Mouse (Mus musculus): Measurements from ENCODE around the gene Agbl4.

Gene Agbl4

DNA sequence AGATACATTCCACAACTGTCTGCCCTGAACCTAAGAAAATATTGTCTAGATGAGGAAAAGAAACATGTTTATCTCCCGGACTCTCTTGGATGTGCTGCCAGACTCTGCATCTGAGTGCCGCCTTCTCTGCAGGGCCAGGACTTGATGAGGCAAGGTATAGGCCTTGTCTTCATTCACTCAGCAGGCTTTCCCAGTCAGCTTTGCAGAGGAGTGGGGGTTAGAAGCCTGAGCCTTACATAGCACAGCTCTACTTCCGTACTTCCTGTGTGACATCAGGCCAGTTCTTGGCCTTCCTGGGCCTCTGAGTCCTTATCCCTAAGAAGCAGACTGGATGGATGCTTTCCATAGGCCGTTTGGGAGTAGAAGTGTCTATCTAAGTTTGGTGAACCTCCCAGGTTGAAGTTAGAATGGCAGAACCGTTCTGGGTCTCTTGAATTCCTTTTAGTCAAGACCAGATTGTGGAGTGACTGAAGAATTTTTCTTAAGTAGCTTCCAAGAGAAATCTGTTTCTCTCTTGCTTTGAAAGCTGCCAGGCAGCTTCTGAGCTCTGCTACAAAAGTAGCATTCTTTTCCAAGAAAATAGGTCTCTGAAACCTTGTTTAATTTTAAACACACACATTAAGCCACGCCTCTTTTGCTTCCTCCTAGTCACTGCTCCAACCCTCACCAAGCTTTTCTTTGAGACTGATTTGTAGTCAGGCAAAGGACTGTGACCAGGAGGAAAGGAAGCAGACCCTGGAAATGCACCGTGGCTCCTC, 1052.2 kb downstream of the Agbl4 start:
- no peak for DNase-seq (ENCODE audit: low spot score)

DNA sequence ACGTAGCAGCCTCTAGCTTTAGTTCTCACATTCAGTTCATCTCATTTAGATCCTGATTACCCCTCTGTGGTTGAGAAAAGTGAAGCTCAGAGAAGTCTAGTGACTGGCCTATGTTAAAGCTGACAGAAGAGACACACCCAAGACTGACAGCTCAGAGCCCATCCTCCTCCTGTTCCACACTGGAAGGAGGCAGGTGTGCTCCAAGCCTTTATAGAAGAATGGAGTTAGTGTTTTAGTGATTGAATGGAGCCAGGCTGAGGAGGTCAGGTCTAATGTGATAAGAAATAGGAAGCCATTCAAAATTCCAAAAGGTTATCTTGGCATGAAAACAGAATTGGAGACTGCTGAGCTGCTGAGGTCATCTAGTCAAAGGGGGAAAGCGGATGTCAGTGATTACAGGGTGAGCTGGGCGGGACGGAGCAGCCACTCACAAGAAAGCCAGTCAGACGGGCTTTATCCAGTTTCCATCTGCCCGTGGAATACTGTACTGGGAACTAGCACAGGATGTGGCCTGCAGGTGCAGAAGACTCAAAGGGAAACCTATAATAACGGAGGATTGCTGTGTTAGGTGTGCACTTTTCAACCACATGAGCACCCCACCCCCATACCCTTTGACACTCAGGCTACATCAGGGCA, 1053.9 kb downstream of the Agbl4 start:
- no peak for DNase-seq (ENCODE audit: low spot score)

DNA sequence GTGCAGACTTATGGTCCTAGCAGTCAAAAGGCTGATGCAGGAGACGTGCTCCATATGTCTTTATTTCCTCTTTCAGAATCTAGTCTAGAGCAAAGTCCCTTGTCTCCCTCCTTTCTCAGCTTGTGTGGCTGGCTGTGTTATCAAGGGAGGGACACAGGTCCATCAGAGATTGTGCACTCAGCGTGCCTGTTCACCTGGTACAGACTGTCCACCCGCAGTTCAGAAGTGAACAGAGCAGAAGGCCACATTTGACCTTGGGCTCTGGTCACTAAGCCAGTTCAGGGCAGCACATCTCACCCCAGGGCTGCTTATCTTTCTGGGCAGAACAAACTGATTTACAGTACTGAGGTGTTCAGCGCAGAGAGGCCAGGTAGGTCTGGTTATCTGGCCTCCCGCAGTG, 1054.7 kb downstream of the Agbl4 start:
- DNase-seq (ENCODE audit: low spot score) = no peak

DNA sequence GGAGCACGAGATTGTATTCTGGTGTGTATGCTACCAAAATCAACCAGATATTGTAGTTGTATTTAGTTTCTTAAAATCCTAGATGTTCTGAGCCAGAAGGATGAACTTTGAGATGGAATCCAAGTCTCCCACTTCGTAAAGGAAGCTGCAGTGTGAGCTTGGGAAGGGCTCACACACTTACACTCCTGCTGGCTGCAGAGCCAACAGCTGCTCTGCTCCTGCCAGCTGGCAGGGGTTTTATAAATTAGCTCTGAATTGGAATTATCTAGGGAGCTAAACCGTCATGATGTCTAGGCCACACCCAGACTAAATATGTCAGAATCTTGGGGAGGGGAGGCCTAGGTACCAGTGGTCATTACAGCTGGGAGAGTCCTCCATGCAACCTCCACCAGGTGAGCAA, 1055.8 kb downstream of the Agbl4 start:
- DNase-seq (ENCODE audit: low spot score) = no peak

DNA sequence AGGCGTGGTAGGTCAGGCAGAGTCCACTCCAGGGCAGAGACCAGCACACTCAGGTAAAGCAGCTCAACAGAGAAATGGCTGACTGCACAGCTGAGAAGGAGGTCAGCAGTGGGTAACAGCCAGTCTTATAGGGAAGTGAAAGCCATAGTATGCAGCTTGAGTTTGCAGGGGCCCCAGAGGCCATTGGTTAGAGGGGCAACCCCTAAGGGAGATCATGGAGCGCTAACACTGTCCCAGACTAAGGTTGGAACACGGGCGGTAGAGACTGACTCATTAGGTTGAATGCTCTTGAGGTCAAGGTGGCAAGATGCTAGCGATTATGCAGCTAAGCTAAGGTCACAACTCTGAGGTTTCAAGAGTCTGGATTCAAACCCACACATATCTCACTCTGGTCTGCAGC, 1058.2 kb downstream of the Agbl4 start:
- DNase-seq (ENCODE audit: low spot score) = no peak

DNA sequence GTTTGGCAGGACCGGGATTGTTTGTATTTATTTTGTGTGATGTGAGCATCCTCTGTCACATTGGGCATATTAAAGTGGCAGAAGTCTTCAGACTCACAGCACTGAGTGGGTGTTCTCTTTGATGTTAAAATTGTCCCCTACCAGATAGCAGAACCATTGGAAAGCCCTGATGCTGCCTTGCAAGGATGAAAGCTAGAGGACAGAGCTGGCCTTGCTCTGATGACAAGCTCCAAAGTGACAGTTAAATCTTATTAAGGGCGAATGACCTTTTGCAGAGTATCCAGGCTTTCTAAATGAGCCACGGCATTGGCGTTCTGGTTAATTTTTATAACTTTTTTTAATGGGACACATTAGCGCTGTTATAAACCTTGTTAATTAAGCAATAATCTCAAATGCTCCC, 1060.1 kb downstream of the Agbl4 start:
- DNase-seq (ENCODE audit: low spot score) = no peak

DNA sequence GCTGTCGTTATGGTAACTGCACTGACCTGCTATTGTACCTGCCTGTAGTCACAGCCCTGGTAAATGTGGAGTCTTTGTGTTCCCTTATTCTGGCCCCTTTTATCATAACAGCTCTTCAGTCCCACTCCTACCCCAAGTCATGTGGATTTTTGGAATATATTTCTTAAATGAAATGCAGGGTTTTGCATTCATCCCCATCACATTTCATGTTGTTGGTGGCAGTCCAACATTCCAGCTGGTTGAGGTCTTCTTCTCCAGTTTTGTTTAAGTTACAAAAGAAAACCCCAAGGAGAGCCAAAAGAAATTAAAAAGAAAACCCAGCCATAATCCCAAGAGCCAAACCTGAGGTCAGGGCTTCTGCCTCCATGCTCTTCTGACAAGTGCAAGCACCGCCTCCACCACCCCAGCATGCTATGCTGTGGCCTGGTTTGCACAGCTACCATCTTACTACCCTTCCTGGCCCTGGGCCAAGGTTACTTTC, 1069.9 kb downstream of the Agbl4 start:
- no peak for DNase-seq (ENCODE audit: low spot score)

DNA sequence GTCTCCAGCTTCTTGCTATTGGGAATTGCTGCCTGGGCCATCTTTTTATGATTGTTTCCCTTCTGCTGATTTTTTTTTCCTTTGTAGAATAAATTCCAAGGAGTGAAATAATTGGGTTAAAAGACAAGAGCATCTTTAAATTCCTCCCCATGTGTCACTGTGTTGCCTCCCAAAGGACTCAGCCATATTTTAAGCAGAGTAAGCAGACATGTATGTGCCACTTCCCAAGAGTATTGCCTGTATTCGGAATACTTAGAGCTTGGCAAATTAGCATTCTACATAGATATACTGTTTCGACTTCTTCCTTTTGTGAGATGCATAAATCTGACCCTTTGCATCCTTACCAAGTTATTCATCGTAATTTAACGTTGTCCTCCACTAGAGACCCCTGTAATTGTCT, 1070.3 kb downstream of the Agbl4 start:
- DNase-seq (ENCODE audit: low spot score) = no peak

DNA sequence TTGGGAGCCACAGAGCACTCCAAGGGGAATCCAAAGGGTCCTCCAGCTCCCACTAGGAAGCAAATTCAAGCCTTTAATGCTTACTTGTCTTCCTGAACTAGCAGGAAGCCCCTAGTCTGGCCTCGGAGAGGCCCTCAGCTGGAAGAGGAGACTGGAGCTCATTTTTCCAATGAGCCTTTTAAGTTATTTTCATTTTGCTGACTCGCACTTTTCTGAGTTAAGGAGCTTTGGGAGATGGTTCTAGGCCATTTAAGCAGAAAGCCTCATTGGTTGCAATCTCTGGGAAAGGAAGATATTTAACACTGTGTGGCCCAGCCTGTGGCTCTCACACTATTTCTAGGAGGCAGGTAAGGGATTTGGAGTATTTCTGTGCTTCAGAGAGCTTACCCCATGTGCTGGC, 1072.4 kb downstream of the Agbl4 start:
- no peak for DNase-seq (ENCODE audit: low spot score)

DNA sequence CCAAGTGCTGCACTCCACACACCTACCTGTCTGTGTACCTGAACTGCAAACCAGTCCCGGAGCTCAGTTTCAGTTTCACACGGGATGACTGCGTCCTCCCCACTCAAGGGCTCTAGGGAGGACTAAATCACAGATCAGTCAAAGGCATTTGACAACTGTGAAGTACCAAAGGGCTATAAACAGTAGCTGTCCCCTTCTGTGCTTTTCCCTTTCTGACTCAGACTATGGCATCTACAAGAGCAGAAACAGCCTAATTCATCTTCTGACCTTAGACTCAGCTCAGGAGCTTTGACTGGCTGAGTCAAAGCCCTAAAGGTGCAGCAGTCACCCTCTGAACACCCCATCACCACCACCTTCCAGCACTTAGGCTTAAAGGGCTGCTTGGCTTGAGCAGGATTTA, 1074.3 kb downstream of the Agbl4 start:
- no peak for DNase-seq (ENCODE audit: low spot score)

DNA sequence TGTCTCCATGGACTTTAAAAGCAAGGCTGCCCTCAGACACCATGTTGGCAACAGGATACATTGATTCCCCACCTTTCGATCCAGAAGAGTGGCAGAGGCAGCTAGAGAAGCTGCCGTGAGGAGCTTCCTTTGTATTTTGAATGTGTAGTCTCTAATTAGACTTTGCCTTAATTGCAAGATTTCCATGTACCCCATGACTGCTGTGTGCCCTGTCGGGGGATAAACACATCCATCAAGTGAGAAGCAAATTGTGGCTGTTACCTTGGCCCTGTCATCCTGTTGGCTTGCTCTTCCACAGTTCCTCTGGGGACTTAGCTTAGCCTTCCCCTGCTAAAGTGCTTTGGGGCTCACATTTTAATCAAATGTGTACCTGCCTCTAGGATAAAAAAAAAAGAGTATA, 1075.0 kb downstream of the Agbl4 start:
- DNase-seq (ENCODE audit: low spot score) = no peak

DNA sequence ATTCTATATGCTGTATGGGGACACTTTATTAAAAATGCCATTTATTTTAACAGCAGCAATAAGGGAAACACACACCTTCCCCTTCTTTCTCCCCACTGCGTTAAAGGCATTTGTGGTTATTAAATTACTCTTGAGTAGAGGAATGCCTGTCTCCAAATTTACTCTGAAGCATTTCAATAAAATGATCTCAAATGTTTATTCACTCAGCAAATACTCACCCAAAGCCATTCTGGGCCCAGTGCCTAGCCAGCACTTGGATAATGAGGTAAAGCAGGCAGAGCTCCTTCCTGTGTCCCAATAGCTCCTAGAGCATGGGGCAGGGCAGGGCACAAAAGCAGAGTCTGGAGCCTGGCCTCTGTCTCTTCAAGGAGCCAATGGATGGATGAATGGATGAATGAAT, 1075.6 kb downstream of the Agbl4 start:
- DNase-seq (ENCODE audit: low spot score) = no peak

DNA sequence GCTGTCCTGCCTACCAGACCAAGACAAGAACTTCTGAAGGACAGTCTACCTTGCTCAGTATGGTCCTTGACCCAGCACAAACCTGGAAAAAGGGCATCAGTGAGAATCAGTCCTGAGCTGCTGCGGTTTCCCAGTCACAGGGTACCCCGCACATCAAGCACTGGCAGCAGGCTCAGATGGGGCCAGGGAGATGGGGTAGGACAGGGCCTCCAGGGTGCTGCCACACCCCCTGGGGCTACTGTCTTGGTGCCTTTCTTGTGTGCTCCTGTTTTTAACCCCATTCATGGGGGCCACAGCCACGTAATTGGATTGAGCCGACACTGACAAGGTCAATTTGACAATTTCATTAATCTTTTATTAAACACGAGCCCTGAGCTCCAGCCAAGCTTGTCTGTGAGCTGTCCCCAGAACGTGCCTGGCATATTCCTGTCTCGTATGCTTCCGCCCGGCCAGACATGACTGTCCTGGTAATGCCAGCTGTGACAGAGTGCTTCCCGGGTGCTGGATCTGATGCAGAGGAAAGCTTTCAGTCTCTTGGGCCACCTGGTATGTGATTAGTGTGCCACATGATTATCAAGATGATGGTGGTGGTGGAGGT, 1078.0 kb downstream of the Agbl4 start:
- no peak for DNase-seq (ENCODE audit: low spot score)

DNA sequence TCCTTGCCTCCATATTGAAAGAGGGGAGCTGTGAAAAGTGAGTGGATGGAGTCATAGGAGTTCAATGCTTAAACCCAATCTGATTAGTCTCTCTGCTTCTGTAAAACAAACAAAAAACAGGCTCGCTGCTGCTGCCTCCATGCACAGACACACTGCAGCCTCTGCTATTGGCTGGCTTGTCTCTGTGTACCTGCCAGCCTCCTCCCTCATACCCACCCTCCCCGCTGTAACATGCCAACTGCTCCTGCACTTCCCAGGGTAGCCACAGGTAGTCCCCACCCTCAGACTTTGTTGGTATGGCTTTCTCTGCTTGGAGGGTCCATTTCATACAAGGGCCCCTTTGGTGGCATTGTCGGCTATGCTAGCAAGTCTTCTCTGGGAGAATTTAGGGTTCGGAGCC, 1080.0 kb downstream of the Agbl4 start:
- no peak for DNase-seq (ENCODE audit: low spot score)

DNA sequence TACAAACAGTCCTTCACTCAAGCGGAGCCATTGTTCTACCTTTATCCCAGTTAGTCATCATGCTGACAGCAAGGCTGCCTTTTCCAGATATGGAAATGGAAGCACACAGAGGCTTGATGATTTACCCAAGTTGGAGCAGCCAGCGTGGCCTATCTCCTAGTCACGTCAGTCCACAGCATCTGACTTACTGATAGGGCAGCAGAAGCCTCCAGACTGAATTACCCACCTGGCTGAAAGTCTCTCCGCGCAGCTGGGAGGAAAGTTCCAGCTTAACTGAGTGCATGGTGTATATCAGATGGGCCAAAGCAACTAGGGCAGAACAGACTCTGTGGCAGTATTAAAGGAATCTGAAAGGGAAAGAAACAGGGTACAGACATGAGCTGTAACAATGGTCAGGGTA, 1086.0 kb downstream of the Agbl4 start:
- DNase-seq (ENCODE audit: low spot score) = no peak

DNA sequence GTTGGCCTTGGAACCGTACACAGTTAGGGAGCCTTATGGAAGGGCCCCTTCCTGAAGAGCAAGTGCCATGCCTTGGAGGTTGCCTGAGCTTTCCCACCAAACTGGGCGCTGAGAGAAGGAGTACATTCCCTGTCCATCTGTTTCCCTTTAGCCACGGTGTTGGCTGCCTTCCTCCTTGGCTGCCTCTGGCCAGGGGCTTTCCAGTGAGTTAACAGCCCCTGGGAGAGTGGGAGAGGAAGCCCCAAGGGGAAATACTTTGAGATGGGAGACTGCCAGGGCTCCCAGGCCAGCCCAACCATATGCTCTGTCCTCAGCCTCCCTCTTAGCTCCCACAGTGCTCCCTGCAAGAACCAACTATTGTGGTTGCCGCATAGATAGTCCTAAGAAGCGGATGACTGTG, 1087.7 kb downstream of the Agbl4 start:
- no peak for DNase-seq (ENCODE audit: low spot score)

DNA sequence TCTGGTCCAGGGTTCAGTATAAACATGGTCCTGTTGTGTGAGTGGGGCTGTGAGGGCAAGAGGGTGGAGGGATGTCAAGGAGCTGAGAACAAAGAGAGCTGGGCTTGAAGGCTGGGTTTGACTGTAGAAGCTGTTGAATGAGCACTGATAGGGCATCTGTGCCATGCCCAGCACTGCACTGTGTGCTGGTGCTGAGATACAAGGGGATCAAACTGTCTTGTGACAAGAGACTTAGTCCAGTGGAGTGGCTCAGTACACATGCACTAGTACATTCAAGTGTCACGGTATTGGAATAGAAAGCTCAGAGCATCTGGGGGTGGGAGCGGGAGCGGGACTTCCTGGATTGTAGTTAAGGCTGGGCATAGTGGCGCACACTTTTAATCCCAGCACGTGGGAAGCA, 1088.7 kb downstream of the Agbl4 start:
- no peak for DNase-seq (ENCODE audit: low spot score)

DNA sequence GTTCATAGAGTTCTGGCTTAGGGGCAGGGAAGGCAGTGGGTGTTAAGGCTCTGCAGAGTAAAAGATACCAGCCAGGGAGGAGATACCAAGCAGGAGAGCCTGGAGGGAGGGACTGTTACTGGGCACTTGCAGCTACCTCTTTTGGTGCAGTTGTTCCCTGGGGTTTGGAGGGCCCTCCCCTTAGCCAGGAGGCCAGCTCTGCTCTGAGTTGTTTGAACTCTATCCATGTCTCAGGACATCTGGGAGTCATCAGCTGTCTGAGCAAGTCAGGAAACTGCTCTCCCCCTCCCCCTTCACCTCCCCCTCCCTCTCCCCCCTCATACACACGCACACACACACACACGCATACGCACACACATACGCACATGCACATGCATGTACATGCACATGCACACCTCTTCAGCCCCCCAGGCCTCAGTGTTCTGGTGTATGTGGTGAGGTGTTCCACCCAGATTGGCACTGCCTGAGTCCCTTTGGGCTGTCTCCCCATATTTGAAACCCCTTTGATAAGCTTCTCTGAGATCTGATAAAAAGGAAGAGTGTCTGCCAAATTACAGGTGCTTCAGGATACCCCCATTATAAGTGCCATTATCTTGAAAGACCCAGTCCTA, 1089.9 kb downstream of the Agbl4 start:
- DNase-seq (ENCODE audit: low spot score) = no peak

DNA sequence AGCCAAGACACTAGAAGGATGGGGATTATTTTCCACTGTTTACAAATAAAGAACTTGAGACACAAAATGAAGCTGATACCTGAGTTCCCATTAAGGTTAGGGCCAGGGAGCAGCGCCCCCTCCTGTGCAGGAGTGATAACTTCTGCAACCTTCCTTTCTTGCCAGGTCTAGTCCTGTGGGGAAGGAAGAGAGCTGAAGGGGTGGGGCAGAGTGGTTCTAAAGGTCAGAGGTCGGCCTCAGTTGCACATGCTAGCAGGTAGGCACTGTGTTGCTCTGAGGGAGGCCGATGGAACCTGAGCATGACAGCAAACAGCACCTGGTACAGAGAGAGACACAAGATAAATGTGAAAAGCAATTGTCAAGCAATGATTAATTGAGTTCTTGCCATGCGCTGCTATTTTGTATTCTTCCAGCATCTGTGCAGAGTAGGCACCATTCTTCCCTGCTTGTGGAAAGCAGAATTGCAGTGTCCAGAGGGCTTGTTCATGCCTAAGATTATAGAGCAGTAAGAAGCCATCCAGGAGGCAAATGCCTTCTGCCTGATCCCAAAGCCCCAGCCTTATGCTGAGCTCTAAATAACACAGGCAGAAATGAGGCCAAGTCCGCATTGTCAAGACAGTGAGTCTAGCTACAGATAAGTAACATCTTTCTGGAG, 1096.4 kb downstream of the Agbl4 start:
- DNase-seq (ENCODE audit: low spot score) = no peak

DNA sequence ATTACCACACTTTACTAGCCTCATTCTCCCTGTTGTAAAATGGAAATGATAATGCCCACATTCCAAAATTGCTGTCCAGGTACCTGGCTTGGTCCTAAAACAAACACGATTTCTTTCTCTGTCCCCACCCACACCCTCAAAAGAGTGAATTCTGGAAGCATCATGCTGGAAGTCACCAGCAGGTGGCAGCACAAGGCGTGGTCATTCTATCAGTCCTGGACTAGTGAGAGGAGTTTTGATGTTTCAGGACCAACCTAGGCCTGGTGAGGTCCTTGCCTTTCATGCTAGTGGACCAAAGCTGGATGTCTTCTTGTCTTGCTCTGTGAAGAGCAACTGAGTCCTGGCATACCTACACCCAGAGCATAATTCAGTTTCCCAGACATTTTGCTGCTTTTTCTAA, 1098.5 kb downstream of the Agbl4 start:
- peak; percentile 71 for DNase-seq (ENCODE audit: low spot score)

DNA sequence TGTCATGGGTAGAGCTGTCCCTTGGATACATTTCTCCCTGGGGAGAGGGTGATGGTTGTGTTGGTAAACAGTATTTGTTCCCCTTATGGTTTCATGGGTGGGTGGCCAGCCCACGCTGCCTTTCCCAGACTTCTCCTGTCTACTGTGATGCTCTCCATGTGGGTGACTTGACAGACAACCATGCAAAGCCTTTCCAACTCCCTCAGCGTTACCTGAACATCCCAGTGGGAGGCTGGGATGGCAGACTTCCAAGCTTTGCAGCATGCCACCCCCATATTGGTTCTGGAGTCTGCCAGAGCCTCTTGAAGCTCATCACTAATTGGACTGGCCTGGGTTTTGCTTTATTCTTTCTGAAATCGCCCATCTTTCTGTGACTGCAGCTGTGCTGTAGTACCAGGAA, 1101.3 kb downstream of the Agbl4 start:
- no peak for DNase-seq (ENCODE audit: low spot score)

DNA sequence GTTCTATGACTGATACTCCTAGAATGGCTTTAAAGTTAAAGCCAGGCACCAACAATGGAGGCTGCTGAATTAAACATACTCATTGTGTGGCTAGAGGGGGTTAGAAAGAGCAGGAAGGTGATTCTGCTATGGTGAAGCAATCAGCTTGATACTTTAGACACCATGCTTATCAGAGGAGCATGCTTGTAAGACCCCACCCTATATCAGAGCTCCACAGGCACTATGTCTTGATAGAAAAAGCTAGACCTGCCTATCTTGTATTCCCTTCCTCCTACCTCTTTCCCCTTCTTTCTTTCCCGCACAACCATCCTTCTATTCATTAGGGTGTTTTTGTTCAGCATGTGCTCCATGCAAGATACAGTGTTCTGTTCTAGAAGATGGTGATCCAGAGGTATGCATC, 1104.0 kb downstream of the Agbl4 start:
- DNase-seq (ENCODE audit: low spot score) = peak; percentile 44
